Mouse (Mus musculus) forebrain, embryonic 13.5 days (tissue): ENCODE data around the gene Mapre1. TPM values are rescaled to one million over a fixed set of nuclear protein-coding genes. Genes with fewer than 3 reads are reported as not detected.
"Not testable (repeated sequence)": the region's sequence is repeated elsewhere in the genome, so short reads cannot be mapped to it uniquely, and the experiment has no call there.

Experiments
- ATAC-seq: fragments of 200-750 bp; cut with Nextera tagmentation; 2 replicates; pipeline ENCODE4 v1.8.0; 2017
- H3K27ac ChIP-seq: fragments of 300-500 bp; sonication (generic); 2 replicates; pipeline ENCODE4 v1.5.1; 2015; ENCODE audit warnings: inconsistent platforms, mild to moderate bottlenecking, moderate library complexity
- H3K27me3 ChIP-seq: fragments of 300-500 bp; sonication (generic); 2 replicates; pipeline ENCODE4 v1.6.1; 2015; ENCODE audit warnings: mild to moderate bottlenecking, inconsistent platforms
- H3K36me3 ChIP-seq: fragments of 300-500 bp; sonication (generic); 2 replicates; pipeline ENCODE4 v1.6.1; 2015; ENCODE audit warnings: mild to moderate bottlenecking, inconsistent platforms; ENCODE audit not compliant: poor library complexity, severe bottlenecking
- H3K4me1 ChIP-seq: fragments of 300-500 bp; sonication (generic); 2 replicates; pipeline ENCODE4 v1.6.1; 2015; ENCODE audit warnings: inconsistent platforms
- H3K4me2 ChIP-seq: fragments of 300-500 bp; sonication (generic); 2 replicates; pipeline ENCODE4 v1.6.1; 2015; ENCODE audit warnings: inconsistent platforms, mild to moderate bottlenecking, moderate library complexity
- H3K4me3 ChIP-seq: fragments of 300-500 bp; sonication (generic); 2 replicates; pipeline ENCODE4 v1.5.1; 2015; ENCODE audit warnings: mild to moderate bottlenecking, inconsistent platforms
- H3K9ac ChIP-seq: fragments of 300-500 bp; sonication (generic); 2 replicates; pipeline ENCODE4 v1.6.1; 2015; ENCODE audit warnings: mild to moderate bottlenecking, inconsistent platforms
- H3K9me3 ChIP-seq: fragments of 300-500 bp; sonication (generic); replicated peaks from 2 replicates; pipeline ENCODE4 v1.6.1; 2016; ENCODE audit warnings: inconsistent platforms
- WGBS: fragments of 180-500 bp; shearing (Covaris S2); methylation state at CpG from one replicate; pipeline ENCODE4 v1.1.7; 2015; 5-methylcytosine and 5-hydroxymethylcytosine counted together
- polyA plus RNA-seq: library from polyadenylated mRNA; unstranded; fragments of >200 nt; fragmentation: Nextera tagmentation; extraction: Ambion mirVana; gene quantifications from 2 replicates; pipeline ENCODE4 v1.2.1, GENCODE M21; 2015

The Mapre1 gene
- polyA plus RNA-seq: 387 and 392 TPM in 2 replicates

DNA sequence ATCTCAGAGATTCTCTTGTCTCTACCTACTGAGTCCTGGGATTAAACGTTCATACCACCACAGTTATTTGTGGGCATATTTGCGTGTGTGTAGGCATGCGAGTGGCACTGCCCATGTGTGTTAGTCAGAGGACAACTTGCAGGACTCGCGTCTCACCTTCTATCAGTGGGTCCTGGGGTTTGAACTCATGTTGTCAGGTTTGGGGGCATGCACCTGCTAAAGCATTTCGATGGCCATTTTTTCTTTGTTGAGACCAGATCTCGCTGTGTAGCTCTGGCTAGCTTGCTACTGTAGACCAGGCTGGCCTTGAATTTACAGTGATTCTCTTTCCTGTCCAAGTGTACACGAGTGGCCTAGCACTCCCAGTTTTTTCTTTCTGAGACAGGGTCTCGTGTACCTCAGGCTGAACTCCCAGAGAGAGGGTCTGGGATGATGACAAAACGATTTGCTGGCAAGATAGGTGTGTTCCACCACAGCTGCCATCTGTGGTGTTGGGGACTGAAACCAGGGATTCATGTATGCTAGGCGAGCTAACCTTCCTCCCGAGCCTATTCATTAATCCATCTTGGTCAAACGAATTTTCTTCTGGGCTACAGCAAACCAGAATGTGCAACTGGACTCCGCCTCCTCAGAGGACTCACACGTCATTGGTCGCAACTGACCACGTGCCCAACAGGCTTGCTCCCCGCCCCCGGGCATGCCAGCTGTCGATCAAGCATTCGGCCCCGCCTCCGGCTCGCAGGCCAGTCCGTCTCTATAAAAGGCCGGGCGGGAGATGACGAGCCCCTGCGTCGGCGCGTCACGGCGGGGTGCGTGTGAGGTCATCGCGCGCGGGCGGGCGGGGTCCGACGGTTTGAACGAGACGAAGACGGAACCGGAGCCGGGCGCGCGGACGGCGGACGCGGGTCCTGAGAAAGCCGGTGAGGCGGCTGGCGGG lies at the start of gene Mapre1:
Mapre1 (plus strand) TSS at position 775 of the 937 bp plus-strand sequence.
- no peaks in the 10 kb centered on the region for H3K9me3 ChIP-seq
- 11% methylated on average over 57 of the region's 58 CpGs for WGBS
- H3K27ac ChIP-seq: peak within 1 kb of the TSS; percentile 92
- ATAC-seq: peak; percentile 98
- peak within 1 kb of the TSS; percentile 85 for H3K4me3 ChIP-seq
- H3K4me2 ChIP-seq: peak within 1 kb of the TSS; percentile 87
- H3K36me3 ChIP-seq: no peaks in the 10 kb centered on the region
- H3K9ac ChIP-seq: peak within 1 kb of the TSS; percentile 89
- no peaks in the 10 kb centered on the region for H3K27me3 ChIP-seq
- peaks cover 39% of the 10 kb centered on the region for H3K4me1 ChIP-seq

- not testable (repeated sequence) for H3K27me3 ChIP-seq, H3K9ac ChIP-seq, ATAC-seq, H3K4me3 ChIP-seq, H3K9me3 ChIP-seq, H3K4me2 ChIP-seq, H3K4me1 ChIP-seq, H3K36me3 ChIP-seq, H3K27ac ChIP-seq
- WGBS: 93% methylated on average over 6 of the region's 7 CpGs
These were observed 47.7 kb upstream of the Mapre1 start for GRCm38 (mm10) chr2:153693413-153693812.

GRCm38 (mm10) chr2:153694462-153695085 lies 46.5 kb upstream of the Mapre1 start:
- H3K27ac ChIP-seq: no peak overlapping the region
- no peaks in the 10 kb centered on the region for H3K9me3 ChIP-seq
- H3K27me3 ChIP-seq: no peaks in the 10 kb centered on the region
- no peak for ATAC-seq
- 72% methylated on average over 19 of the region's 19 CpGs for WGBS
- H3K4me1 ChIP-seq: no peaks in the 10 kb centered on the region
- no peak overlapping the region for H3K9ac ChIP-seq
- H3K4me2 ChIP-seq: no peak overlapping the region
- no peak overlapping the region for H3K4me3 ChIP-seq
- H3K36me3 ChIP-seq: no peaks in the 10 kb centered on the region

DNA sequence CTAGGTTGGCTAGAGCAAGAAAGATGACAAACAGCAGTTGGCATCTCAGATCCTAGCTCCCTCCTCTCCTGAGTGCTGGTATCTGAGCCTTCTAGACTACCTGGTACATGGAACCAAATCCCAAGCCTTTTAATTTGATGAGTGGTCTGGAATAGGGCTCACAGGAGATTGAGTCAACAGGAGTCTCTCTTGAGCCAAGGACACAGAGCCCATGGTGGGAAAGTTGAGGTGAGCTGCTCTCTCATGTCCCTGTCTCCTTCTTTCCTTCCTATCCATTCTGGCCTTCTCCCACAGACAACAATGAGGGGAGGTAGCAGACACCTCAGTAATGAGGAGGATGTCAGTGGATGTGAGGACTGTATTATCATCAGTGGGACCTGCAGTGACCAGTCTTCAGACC lies 44.7 kb upstream of the Mapre1 start, which contains the start of gene Dnmt3c:
Dnmt3c (plus strand) TSS at position 301 of the 400 bp plus-strand sequence.
- H3K4me1 ChIP-seq: no peaks in the 10 kb centered on the region
- H3K9me3 ChIP-seq: no peaks in the 10 kb centered on the region
- H3K4me3 ChIP-seq: no peak within 1 kb of the TSS
- no peak within 1 kb of the TSS for H3K27ac ChIP-seq
- H3K36me3 ChIP-seq: no peaks in the 10 kb centered on the region
- H3K27me3 ChIP-seq: no peaks in the 10 kb centered on the region
- H3K9ac ChIP-seq: no peak within 1 kb of the TSS
- ATAC-seq: no peak
- H3K4me2 ChIP-seq: no peak within 1 kb of the TSS

DNA sequence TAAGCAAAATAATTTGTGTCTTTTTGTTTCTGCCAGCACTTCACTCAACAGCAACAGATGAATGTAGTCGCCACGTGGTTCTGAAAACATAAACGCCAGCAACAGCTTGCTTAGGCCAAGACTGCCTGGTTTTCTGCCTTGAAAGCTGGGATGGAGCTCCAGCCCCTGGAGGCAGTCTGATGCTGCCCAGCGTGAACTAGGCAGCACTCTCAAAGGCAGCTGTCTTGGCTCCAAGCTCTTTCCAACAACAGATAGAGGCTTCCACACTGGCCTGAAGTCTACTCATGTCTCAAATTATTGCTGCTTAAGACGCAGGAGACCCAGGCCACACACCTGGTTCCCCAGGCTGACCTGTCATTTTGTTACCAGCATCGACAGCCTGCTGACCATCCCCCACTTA lies 37.7 kb upstream of the Mapre1 start:
- Histone ChIP-seq H3K4me2 (no peak overlapping the region), H3K4me3 (no peak overlapping the region), H3K4me1 (no peaks in the 10 kb centered on the region), H3K9ac (no peak overlapping the region), H3K36me3 (no peaks in the 10 kb centered on the region), H3K27ac (no peak overlapping the region), H3K27me3 (no peaks in the 10 kb centered on the region), H3K9me3 (no peaks in the 10 kb centered on the region)
- 46% methylated on average over 6 of the region's 6 CpGs for WGBS
- ATAC-seq: no peak

- H3K4me1 ChIP-seq: peaks cover 17% of the 10 kb centered on the region
- WGBS: 54% methylated on average over 8 of the region's 8 CpGs
- H3K27ac ChIP-seq: no peak overlapping the region
- no peaks in the 10 kb centered on the region for H3K9me3 ChIP-seq
- H3K27me3 ChIP-seq: no peaks in the 10 kb centered on the region
- no peak overlapping the region for H3K4me2 ChIP-seq
- H3K36me3 ChIP-seq: no peaks in the 10 kb centered on the region
- no peak overlapping the region for H3K4me3 ChIP-seq
- no peak for ATAC-seq
- H3K9ac ChIP-seq: no peak overlapping the region
These were observed 30.3 kb upstream of the Mapre1 start for GRCm38 (mm10) chr2:153710701-153711330.

GRCm38 (mm10) chr2:153712646-153713091 lies 28.4 kb upstream of the Mapre1 start:
- no peaks in the 10 kb centered on the region for H3K27me3 ChIP-seq
- no peaks in the 10 kb centered on the region for H3K9me3 ChIP-seq
- H3K4me1 ChIP-seq: peaks cover 17% of the 10 kb centered on the region
- ATAC-seq: peak; percentile 77
- WGBS: 3% methylated on average over 3 of the region's 3 CpGs
- peak overlapping the region; percentile 19 for H3K4me2 ChIP-seq
- H3K9ac ChIP-seq: no peak overlapping the region
- peak overlapping the region; percentile 84 for H3K27ac ChIP-seq
- no peak overlapping the region for H3K4me3 ChIP-seq
- no peaks in the 10 kb centered on the region for H3K36me3 ChIP-seq

- no peak overlapping the region for H3K9ac ChIP-seq
- H3K27ac ChIP-seq: peak overlapping the region; percentile 84
- H3K36me3 ChIP-seq: no peaks in the 10 kb centered on the region
- peak overlapping the region; percentile 19 for H3K4me2 ChIP-seq
- H3K4me3 ChIP-seq: no peak overlapping the region
- WGBS: 13% methylated on average over 4 of the region's 4 CpGs
- no peaks in the 10 kb centered on the region for H3K9me3 ChIP-seq
- H3K4me1 ChIP-seq: peaks cover 17% of the 10 kb centered on the region
- peak; percentile 90 for ATAC-seq
- no peaks in the 10 kb centered on the region for H3K27me3 ChIP-seq
These were observed 27.8 kb upstream of the Mapre1 start for GRCm38 (mm10) chr2:153713227-153713626.

DNA sequence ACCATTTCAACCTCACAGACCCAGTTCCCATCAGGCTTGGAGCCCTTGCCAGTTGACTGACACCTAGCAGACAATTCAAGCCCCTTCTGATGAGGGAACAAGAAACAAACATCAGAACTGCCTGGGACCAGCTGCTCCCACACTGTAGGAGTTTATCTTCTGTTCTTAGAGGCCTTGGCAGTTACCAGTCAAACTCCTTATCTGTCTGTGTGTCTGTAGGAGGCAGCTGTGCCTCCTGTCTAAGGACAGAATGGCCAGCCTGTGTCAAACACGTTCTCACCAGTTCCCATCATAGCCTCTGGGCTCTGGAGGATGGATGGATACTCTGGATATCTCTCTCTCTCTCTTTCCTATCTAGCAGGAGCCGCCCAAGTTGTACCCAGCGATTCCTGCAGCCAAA lies 23.2 kb upstream of the Mapre1 start:
- not testable (repeated sequence) for ATAC-seq, H3K9me3 ChIP-seq, H3K4me2 ChIP-seq, H3K36me3 ChIP-seq, H3K27ac ChIP-seq, H3K4me1 ChIP-seq, H3K27me3 ChIP-seq, H3K9ac ChIP-seq, H3K4me3 ChIP-seq
- WGBS: 75% methylated on average over 3 of the region's 3 CpGs

DNA sequence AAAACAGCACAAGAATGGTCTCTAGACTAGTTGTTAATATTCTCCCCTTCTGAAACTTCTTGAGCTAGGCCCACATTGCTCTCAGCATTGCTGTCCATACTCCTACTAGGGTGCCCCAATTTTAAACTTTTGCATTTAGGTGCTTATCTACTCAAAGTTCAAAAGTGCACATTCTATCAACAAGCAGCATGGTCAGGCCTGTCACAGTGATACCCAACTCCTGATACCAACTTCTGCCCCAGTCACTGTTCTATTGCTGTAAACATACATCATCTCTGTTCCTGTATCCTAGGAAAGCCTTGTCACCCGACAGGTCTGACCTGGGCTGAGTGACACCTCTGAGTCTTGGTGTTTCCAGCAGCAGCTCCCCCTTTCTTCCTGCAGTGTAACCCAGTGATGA lies 18.0 kb upstream of the Mapre1 start:
- Histone ChIP-seq H3K27me3 (no peaks in the 10 kb centered on the region), H3K36me3 (no peaks in the 10 kb centered on the region), H3K27ac (no peak overlapping the region), H3K9me3 (no peaks in the 10 kb centered on the region), H3K4me3 (no peak overlapping the region), H3K4me2 (no peak overlapping the region), H3K9ac (no peak overlapping the region), H3K4me1 (peaks cover 9% of the 10 kb centered on the region; the same call in 1 of the 2 replicates)
- ATAC-seq: no peak
- 94% methylated on average over 1 of the region's 1 CpGs for WGBS

- Histone ChIP-seq H3K27me3 (no peaks in the 10 kb centered on the region), H3K36me3 (no peaks in the 10 kb centered on the region), H3K4me1 (peaks cover 9% of the 10 kb centered on the region; the same call in 1 of the 2 replicates), H3K4me2 (no peak overlapping the region), H3K9me3 (no peaks in the 10 kb centered on the region), H3K4me3 (no peak overlapping the region), H3K27ac (no peak overlapping the region), H3K9ac (no peak overlapping the region)
- ATAC-seq: no peak
- 83% methylated on average over 2 of the region's 2 CpGs for WGBS
These were observed 16.6 kb upstream of the Mapre1 start for GRCm38 (mm10) chr2:153724424-153724823.

- WGBS: 34% methylated on average over 2 of the region's 2 CpGs
- Histone ChIP-seq H3K36me3 (no peaks in the 10 kb centered on the region), H3K27ac (no peak overlapping the region), H3K4me1 (peaks cover 9% of the 10 kb centered on the region; the same call in 1 of the 2 replicates), H3K9ac (no peak overlapping the region), H3K4me2 (no peak overlapping the region), H3K4me3 (no peak overlapping the region), H3K9me3 (no peaks in the 10 kb centered on the region), H3K27me3 (no peaks in the 10 kb centered on the region)
- ATAC-seq: no peak
These were observed 16.2 kb upstream of the Mapre1 start for GRCm38 (mm10) chr2:153724871-153725270.
